Mouse (Mus musculus) heart, embryonic 10.5 days (tissue): ENCODE data around the gene Ube2ql1. TPM values are rescaled to one million over a fixed set of nuclear protein-coding genes. Genes with fewer than 3 reads are reported as not detected.
A peak's percentile ranks its signal among the peaks of the same experiment; 100 is the strongest.

ENCODE experiments used
- DNase-seq: peaks from one replicate; pipeline ENCODE4 v3.0.0-alpha.2; 2017; ENCODE audit warnings: low spot score
- H3K27ac ChIP-seq: fragments of 300-500 bp; sonication (generic); 2 replicates; pipeline ENCODE4 v1.5.1; 2016; ENCODE audit warnings: mild to moderate bottlenecking
- H3K27me3 ChIP-seq: fragments of 300-500 bp; sonication (generic); 2 replicates; pipeline ENCODE4 v1.6.1; 2016; ENCODE audit warnings: mild to moderate bottlenecking; ENCODE audit not compliant: poor library complexity, insufficient read depth, severe bottlenecking
- H3K36me3 ChIP-seq: fragments of 300-500 bp; sonication (generic); 2 replicates; pipeline ENCODE4 v1.6.1; 2016; ENCODE audit warnings: mild to moderate bottlenecking, moderate library complexity
- H3K4me1 ChIP-seq: fragments of 300-500 bp; sonication (generic); 2 replicates; pipeline ENCODE4 v1.6.1; 2016; ENCODE audit warnings: mild to moderate bottlenecking
- H3K4me3 ChIP-seq: fragments of 300-500 bp; sonication (generic); 2 replicates; pipeline ENCODE4 v1.5.1; 2016; ENCODE audit warnings: mild to moderate bottlenecking, moderate library complexity
- H3K9me3 ChIP-seq: fragments of 300-500 bp; sonication (generic); 2 replicates; pipeline ENCODE4 v1.6.1; 2016; ENCODE audit warnings: mild to moderate bottlenecking, moderate library complexity
- WGBS: fragments of 180-500 bp; shearing (Covaris S2); methylation state at CpG from one replicate; pipeline ENCODE4 v1.1.7; 2016; 5-methylcytosine and 5-hydroxymethylcytosine counted together
- polyA plus RNA-seq: library from polyadenylated mRNA; unstranded; fragments of >200 nt; fragmentation: Nextera tagmentation; extraction: Ambion mirVana; gene quantifications from 2 replicates; pipeline ENCODE4 v1.2.1, GENCODE M21; 2016

The Ube2ql1 gene
- 0.80 and 0.98 TPM in 2 replicates for polyA plus RNA-seq

DNA sequence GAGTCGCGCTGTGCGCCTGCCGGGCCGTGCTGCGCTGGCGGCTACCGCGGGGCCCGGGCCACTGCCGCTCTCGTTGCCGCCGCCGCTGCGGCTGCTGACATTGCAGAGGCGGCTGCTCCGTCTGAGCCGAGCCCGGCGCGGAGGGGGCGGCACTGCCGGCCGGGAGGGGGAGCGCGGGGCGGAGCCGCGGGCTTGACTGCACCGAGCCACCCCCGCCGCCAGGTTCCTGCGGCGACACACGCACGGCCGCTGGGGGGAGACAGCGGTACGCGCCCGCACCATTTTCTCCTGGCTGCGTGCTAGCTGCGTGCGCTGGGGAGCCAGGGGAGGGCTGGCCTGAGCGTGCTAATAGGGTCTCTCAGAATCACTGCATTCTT lies at the start of gene Ube2ql1:
TSS of gene Ube2ql1 (minus strand) at position 131 of the 377 bp plus-strand sequence.
- Histone ChIP-seq H3K36me3 (no peaks in the 10 kb centered on the region), H3K27me3 (peaks cover 69% of the 10 kb centered on the region), H3K4me3 (peak within 1 kb of the TSS; percentile 77), H3K4me1 (peaks cover 19% of the 10 kb centered on the region), H3K9me3 (no peaks in the 10 kb centered on the region), H3K27ac (peak within 1 kb of the TSS; percentile 81)
- WGBS = under 1% methylated on average over 44 of the region's 46 CpGs
- peak; percentile 88 for DNase-seq

- Histone ChIP-seq H3K36me3 (no peaks in the 10 kb centered on the region), H3K9me3 (no peaks in the 10 kb centered on the region), H3K27me3 (no peaks in the 10 kb centered on the region), H3K27ac (no peak overlapping the region), H3K4me3 (no peak overlapping the region), H3K4me1 (no peaks in the 10 kb centered on the region)
- DNase-seq = peak; percentile 54
- WGBS = 78% methylated on average over 5 of the region's 5 CpGs
These were observed 49.0 kb upstream of the Ube2ql1 start for GRCm38 (mm10) chr13:69788704-69789103.

DNA sequence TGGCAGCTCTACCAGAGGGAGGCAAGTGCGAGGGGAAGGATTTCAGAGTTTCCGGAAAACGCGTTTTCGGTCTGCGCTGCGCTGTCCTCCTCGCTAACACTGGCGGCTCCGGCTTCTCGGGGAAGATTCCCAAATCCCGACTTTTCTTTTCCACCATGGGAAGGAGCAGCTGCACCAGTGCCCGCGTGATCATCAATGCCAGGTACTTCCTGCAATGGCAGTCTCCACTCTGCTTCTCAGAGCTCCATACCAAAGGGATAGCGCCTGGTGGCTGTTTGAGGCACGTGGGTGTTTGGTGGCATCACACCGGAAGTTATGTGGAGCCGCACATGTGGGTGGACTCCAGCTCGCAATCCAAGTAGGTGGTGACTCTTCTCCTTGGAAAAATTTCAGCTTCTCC lies 38.5 kb upstream of the Ube2ql1 start:
- H3K36me3 ChIP-seq = no peaks in the 10 kb centered on the region
- no peaks in the 10 kb centered on the region for H3K4me1 ChIP-seq
- WGBS = 83% methylated on average over 19 of the region's 19 CpGs
- no peak overlapping the region for H3K4me3 ChIP-seq
- H3K9me3 ChIP-seq = no peaks in the 10 kb centered on the region
- no peaks in the 10 kb centered on the region for H3K27me3 ChIP-seq
- no peak overlapping the region for H3K27ac ChIP-seq
- no peak for DNase-seq

DNA sequence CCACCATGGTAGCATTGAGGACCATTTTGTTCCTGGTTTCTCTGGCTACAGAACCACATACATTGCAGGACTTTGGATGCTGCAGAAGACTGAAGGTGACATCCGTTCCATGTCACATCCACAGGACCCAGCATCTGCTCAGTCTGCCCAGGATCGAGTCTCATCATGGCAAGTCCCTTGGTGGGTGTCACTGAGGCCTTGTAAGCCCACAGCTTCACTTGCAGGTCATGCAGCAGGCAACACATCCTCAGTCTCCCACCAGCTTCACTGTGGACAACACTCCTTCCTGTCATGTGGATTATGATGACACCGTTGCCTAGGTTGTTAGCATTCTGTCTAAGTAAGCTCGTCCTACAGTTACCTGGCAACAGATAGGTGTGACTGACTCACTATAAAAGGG lies 32.7 kb upstream of the Ube2ql1 start:
- Histone ChIP-seq H3K27ac (no peak overlapping the region), H3K9me3 (no peaks in the 10 kb centered on the region), H3K27me3 (no peaks in the 10 kb centered on the region), H3K4me3 (no peak overlapping the region), H3K36me3 (no peaks in the 10 kb centered on the region), H3K4me1 (no peaks in the 10 kb centered on the region)
- DNase-seq = no peak
- WGBS = 80% methylated on average over 4 of the region's 4 CpGs

DNA sequence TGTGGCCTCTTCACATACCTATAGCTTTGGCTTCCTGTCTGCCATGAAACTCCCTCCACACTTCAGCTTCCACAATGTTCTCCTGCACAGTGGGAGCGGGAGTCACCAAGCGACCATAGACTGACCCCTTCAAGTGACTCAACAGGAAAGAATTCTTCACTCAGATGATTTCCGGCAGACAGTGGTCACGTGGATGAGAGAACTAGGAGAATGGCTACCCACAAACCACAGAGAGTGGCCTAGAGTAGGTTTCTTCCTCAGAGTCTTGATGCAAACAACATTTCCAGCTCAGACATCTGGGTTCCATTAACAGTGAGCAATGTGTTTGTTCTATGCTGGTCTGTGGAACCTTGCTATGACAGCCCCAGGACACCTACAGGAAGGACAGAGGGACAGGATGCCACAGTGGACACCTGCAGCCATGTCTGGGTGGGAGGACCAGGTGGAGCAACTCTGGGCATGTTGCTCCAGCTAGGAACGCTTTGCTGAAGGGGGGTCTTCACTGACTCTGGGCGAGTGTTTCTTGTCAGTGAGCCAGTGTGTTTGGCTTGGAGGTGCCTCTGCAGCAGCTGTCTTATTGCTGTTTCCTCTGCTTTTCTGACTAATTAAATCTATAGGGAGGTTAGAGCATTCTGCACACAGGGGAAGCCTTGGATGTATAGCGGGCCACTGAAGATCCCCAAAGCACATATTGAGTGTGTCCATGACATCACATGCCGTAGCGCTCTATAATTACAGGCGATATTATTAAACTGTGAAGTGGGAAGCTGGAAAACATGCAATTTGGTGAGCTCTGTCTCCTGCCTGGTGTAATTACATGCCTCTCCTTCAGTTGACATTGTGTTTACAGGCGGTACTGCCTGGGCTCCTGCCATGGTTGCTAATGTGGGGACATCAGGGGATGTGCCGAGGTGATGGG lies 31.1 kb upstream of the Ube2ql1 start:
- Histone ChIP-seq H3K4me1 (no peaks in the 10 kb centered on the region), H3K4me3 (no peak overlapping the region), H3K27ac (no peak overlapping the region), H3K27me3 (no peaks in the 10 kb centered on the region), H3K36me3 (no peaks in the 10 kb centered on the region), H3K9me3 (no peaks in the 10 kb centered on the region)
- DNase-seq = no peak
- 79% methylated on average over 12 of the region's 12 CpGs for WGBS

- DNase-seq = no peak
- no peaks in the 10 kb centered on the region for H3K36me3 ChIP-seq
- H3K4me3 ChIP-seq = no peak overlapping the region
- H3K27ac ChIP-seq = no peak overlapping the region
- H3K27me3 ChIP-seq = no peaks in the 10 kb centered on the region
- WGBS = 89% methylated on average over 10 of the region's 10 CpGs
- no peaks in the 10 kb centered on the region for H3K9me3 ChIP-seq
- no peaks in the 10 kb centered on the region for H3K4me1 ChIP-seq
These were observed 28.5 kb upstream of the Ube2ql1 start for GRCm38 (mm10) chr13:69768152-69768551.

- Histone ChIP-seq H3K4me3 (no peak overlapping the region), H3K4me1 (no peaks in the 10 kb centered on the region), H3K27me3 (no peaks in the 10 kb centered on the region), H3K9me3 (no peaks in the 10 kb centered on the region), H3K36me3 (no peaks in the 10 kb centered on the region), H3K27ac (no peak overlapping the region)
- WGBS = 88% methylated on average over 9 of the region's 9 CpGs
- DNase-seq = no peak
These were observed 25.0 kb upstream of the Ube2ql1 start for GRCm38 (mm10) chr13:69764646-69765045.

GRCm38 (mm10) chr13:69761393-69761792 lies 21.7 kb upstream of the Ube2ql1 start:
- no peaks in the 10 kb centered on the region for H3K36me3 ChIP-seq
- H3K4me1 ChIP-seq = no peaks in the 10 kb centered on the region
- DNase-seq = no peak
- no peaks in the 10 kb centered on the region for H3K9me3 ChIP-seq
- H3K27ac ChIP-seq = no peak overlapping the region
- 78% methylated on average over 10 of the region's 10 CpGs for WGBS
- H3K27me3 ChIP-seq = no peaks in the 10 kb centered on the region
- no peak overlapping the region for H3K4me3 ChIP-seq

GRCm38 (mm10) chr13:69758979-69759378 lies 19.3 kb upstream of the Ube2ql1 start:
- no peaks in the 10 kb centered on the region for H3K9me3 ChIP-seq
- H3K4me1 ChIP-seq = no peaks in the 10 kb centered on the region
- H3K4me3 ChIP-seq = no peak overlapping the region
- no peak for DNase-seq
- no peaks in the 10 kb centered on the region for H3K27me3 ChIP-seq
- H3K36me3 ChIP-seq = no peaks in the 10 kb centered on the region
- WGBS = 75% methylated on average over 6 of the region's 6 CpGs
- no peak overlapping the region for H3K27ac ChIP-seq

- H3K9me3 ChIP-seq = no peaks in the 10 kb centered on the region
- H3K27me3 ChIP-seq = no peaks in the 10 kb centered on the region
- H3K4me1 ChIP-seq = peaks cover 6% of the 10 kb centered on the region; the same call in 1 of the 2 replicates
- 78% methylated on average over 2 of the region's 2 CpGs for WGBS
- H3K36me3 ChIP-seq = no peaks in the 10 kb centered on the region
- no peak overlapping the region for H3K27ac ChIP-seq
- no peak overlapping the region for H3K4me3 ChIP-seq
- no peak for DNase-seq
These were observed 13.2 kb upstream of the Ube2ql1 start for GRCm38 (mm10) chr13:69752875-69753274.

- WGBS = 63% methylated on average over 6 of the region's 6 CpGs
- no peaks in the 10 kb centered on the region for H3K9me3 ChIP-seq
- peak overlapping the region; percentile 3; the same call in 1 of the 2 replicates for H3K27ac ChIP-seq
- no peak overlapping the region for H3K4me3 ChIP-seq
- no peaks in the 10 kb centered on the region for H3K36me3 ChIP-seq
- peaks cover 6% of the 10 kb centered on the region; the same call in 1 of the 2 replicates for H3K4me1 ChIP-seq
- no peak for DNase-seq
- no peaks in the 10 kb centered on the region for H3K27me3 ChIP-seq
These were observed 11.8 kb upstream of the Ube2ql1 start for GRCm38 (mm10) chr13:69751510-69751909.

- H3K4me3 ChIP-seq = no peak overlapping the region
- no peaks in the 10 kb centered on the region for H3K36me3 ChIP-seq
- WGBS = 81% methylated on average over 4 of the region's 4 CpGs
- no peaks in the 10 kb centered on the region for H3K9me3 ChIP-seq
- peaks cover 6% of the 10 kb centered on the region; the same call in 1 of the 2 replicates for H3K4me1 ChIP-seq
- no peak overlapping the region for H3K27ac ChIP-seq
- no peak for DNase-seq
- no peaks in the 10 kb centered on the region for H3K27me3 ChIP-seq
These were observed 9.1 kb upstream of the Ube2ql1 start for GRCm38 (mm10) chr13:69748756-69749155.
